Mouse (Mus musculus): Measurements from ENCODE around the gene Rbm12b1.
"Not testable (repeated sequence)": the region's sequence is repeated elsewhere in the genome, so short reads cannot be mapped to it uniquely, and the experiment has no call there.

Gene Rbm12b1

DNA sequence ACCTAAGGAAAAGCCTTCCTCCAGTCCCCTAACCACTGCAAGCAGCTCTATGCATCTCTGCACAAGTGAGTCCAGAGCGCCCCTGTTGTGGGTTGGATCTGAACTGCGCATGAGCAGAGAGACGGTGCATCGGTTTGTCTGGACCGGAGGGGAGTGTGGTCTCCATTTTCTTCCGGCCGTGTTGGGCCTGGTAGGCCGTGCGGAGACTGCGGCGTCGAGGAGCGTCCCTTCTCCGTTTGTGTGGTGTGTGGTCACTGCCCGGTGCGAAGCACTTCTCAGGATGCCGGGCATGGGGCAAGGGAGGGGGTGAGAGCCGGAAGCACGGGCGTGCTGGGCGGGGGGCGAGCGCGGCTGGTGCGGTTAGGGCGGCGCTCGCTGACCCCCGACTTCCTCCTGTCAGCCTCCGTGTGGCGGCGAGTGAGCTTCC is at the start of gene Rbm12b1:
Gene Rbm12b1 (plus strand): TSS at position 124 of the 427 bp plus-strand sequence.
- peak; percentile 65 to 72 for DNase-seq (ENCODE audit: low spot score in 2 of 2)

DNA sequence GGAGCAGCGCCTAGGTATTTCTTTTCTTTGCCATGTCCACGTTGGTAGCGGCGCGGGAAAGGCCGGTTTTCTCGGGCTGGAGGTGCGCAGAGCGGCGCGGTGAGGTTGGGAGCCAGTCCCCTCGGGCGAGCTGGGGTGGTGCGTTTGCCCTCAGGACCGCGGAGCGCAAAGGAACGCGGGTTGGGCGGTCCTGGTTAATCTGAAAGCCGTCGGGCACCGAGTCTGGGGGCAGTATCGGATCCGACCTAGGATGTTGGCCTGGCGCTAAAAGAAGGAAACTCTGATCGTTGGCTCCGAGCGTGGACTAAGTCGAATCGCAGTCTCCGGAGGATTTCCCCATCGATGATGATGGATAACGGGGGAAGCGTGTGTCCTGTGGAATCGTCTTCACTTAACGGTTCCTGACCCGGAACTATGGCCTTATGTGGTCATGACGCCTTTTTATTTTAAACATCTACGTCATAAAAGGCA is 563 bp downstream of the Rbm12b1 start:
- DNase-seq (ENCODE audit: low spot score in 2 of 2): peak in 1 of 2 experiments; percentile 25

DNA sequence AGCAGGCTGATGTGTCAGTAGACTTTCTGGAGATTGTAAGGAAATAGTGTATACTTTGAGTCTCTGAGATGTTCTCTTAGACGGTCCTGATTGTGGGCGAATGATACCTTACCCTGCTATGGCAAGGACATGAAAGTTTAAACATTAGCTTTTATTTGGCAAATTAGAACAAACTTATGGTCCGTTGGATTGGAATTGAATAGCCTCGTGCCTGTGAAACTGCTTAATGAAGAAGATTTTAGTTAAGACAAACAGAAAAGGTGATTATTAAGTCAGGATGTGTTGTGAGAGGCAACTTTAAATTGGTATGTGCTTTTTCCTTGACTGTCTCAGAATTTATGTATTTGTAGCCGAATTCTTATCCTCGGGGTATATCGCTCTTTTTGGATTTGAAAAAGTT is 1.5 kb downstream of the Rbm12b1 start:
- not testable (repeated sequence) for DNase-seq (ENCODE audit: low spot score in 2 of 2)

DNA sequence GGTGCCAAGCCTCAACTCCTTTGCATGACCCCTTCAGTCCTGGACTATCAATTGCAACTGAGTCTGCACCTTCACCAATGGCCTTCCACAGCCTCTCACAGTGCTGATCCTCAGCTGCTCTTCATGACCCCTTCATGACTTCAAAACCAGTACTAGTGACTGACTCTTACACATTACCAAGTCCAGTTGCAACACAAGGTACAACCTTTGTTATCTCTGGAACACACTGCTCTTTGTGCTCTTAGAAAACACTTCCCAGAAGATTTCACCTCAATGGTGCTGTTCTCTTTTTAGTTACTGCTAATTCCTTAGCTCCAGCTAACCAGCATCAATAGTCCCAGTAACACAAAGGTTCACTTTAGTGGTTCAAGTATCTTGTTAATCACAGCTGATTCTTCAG is 7.6 kb downstream of the Rbm12b1 start:
- DNase-seq (ENCODE audit: low spot score in 2 of 2): no peak

DNA sequence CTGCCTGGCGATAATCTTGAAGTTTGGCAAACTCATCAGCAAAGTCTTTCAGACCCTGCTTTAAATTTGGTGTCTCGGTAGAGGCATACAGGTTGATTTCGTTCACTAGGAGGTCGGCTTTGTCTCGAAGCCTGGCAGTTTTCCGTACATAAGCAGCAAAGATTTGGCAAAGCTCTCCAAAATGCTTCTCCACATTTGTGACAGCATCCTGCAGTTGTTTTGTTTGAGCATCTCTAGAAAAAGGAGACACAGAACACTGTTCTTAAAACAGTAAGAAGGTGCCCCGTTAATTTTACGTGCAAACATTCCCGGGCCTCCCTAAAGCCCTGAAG is 30.9 kb downstream of the Rbm12b1 start:
- DNase-seq (ENCODE audit: low spot score in 2 of 2): no peak

DNA sequence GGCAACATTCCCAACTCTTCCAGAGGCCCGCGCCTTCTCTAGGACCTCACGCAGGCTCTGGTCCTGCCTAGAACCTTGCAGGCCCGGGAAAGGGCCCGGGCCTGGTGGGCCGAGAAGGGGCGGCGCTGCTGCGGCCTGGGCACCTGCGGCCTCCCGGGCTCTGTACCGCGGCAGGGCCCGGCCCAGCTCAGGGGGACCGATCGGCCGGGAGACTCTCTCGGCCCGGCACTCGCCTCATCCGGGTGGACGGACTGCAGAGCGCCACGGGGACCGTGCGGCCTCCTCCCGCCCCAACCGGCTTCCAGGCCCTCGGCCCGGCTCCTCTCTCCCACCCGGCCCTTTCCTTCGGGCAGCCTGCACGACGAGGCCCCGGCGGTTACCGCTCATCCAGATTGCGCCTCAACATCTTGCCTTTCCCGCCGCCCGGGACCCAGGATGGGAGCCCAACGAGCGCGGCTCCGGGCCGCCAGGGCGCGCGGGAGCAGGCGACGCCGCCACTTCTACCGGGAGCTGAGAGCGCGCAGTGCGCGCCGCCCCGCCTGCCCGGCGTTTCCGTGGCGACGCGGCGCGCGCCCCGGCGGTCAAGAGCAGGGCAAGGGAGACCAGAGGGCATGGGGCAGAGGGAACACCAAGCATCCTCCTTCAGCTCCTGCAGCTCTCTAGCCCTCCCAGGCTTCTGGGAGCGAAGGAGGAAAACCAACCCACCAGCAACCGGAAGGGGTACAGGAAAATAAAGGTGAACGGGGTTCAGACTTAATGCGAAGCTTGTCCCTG is 31.4 kb downstream of the Rbm12b1 start, which contains the start of gene Fam92a:
Gene Fam92a (minus strand): TSS at position 698 of the 774 bp plus-strand sequence.
- peak; percentile 27 to 78 for DNase-seq (ENCODE audit: low spot score in 2 of 2)

DNA sequence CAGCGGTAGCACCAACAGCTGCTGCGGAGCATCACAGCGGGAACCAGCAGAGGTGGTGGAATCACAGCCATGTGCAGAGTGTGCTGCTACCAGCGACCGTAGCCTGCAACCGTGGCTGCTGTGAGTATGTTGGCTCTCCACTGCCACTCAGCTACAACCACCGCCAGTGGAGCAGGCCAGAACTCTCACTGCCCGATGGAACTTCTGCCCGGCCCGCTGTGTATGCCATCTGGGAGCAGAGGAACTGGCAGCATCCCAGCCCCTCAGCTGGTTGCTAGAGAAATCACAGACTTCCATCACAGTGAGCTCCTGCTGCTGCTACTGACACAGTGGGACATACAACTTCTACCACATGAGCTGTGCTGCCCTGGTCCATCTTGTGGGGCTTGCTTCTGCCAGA is 38.9 kb downstream of the Rbm12b1 start:
- DNase-seq (ENCODE audit: low spot score in 2 of 2): no peak

All from urinary bladder, adult 18-20 months (tissue).